Mouse (Mus musculus) macrophage (primary cell): ENCODE measurements around the gene Olfr1257. TPM values are rescaled to one million over a fixed set of nuclear protein-coding genes. Genes with fewer than 3 reads are reported as not detected.
"Not testable (repeated sequence)": the region's sequence is repeated elsewhere in the genome, so short reads cannot be mapped to it uniquely, and the experiment has no call there.

Source experiments
- H3K27ac ChIP-seq: fragments of 350-480 bp; formaldehyde crosslinking; 2 replicates; pipeline ENCODE4 v1.9.0; 2021
- H3K36me3 ChIP-seq: fragments of 350-480 bp; formaldehyde crosslinking; 2 replicates; pipeline ENCODE4 v1.9.0; 2021; ENCODE audit errors: inconsistent target
- H3K4me3 ChIP-seq: fragments of 350-480 bp; formaldehyde crosslinking; 2 replicates; pipeline ENCODE4 v1.9.0; 2021; ENCODE audit errors: inconsistent target
- H3K79me2 ChIP-seq: fragments of 350-480 bp; formaldehyde crosslinking; 2 replicates; pipeline ENCODE4 v1.9.0; 2021; ENCODE audit errors: inconsistent target
- WGBS: methylation state at CpG from one replicate; pipeline ENCODE4 v1.1.7; 2026; ENCODE audit warnings: inconsistent platforms; ENCODE audit not compliant: missing documents; 5-methylcytosine and 5-hydroxymethylcytosine counted together
- polyA plus RNA-seq: library from polyadenylated mRNA; stranded (reverse); fragments of 250-400 nt; gene quantifications from 3 replicates; pipeline ENCODE4 v1.2.4, GENCODE M21; 2018; ENCODE audit warnings: inconsistent platforms
- total RNA-seq, 78 experiments: library from RNA; depleted of rRNA; stranded (reverse); fragments of 250-400 nt; gene quantifications; 1 replicate in 9 of 78; 2 replicates in 24 of 78; 3 replicates in 43 of 78; 4 replicates in 2 of 78; pipeline ENCODE4 v1.2.4; 2018; ENCODE audit warnings: inconsistent platforms in 56 of 78

The Olfr1257 gene
- total RNA-seq (2018; cell fraction: chromatin; rRNA removed), result not detected
- not detected for total RNA-seq (2018; cell fraction: cytosol; rRNA removed)
- not detected for total RNA-seq (2018; cell fraction: nucleus; rRNA removed)
- not detected in 3 replicates for polyA plus RNA-seq

DNA sequence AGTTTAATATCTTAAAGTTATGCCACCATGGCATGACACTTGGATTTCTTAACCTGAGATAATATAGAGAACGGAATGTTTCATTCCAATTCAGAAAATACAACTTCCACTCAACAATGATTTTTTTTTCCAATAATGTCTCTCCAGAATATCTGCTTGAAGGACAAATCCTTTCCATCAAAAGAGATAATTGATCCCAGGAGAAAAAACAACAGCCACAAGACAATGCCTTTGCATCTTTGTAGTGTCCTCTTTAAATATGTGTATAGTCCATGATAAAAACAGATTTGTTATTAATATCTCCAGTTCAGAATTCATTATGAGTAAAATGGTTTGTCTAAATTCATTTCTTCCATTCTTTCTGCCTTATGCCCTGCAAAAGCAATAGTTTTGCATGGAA lies at the start of gene Olfr1257:
TSS of gene Olfr1257 (plus strand) at position 301 of the 400 bp plus-strand sequence.
- no peak within 1 kb of the TSS for H3K27ac ChIP-seq
- no peaks in the 10 kb centered on the region for H3K36me3 ChIP-seq
- WGBS, result 100% methylated on average over 1 of the region's 1 CpGs
- H3K4me3 ChIP-seq, result no peak within 1 kb of the TSS
- no peaks in the 10 kb centered on the region for H3K79me2 ChIP-seq

DNA sequence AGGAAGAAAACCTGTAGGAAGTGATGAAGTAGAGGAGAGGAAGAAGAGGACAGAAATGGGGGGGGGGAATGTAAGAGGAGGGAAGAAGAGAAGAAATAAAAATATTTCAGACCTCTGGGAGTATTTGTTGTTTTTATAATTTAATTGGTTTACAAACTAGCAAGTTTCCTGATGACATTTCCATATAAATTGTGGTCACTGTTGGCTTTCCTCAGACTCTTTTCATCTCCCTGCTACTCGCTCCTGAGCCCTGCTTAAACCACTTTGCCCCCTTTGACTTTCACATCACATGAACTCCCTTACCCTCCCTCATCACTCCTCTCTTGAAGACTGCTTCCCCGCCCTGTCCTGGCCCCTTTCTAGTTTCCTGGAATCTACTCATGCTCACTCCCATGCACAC lies 36.8 kb upstream of the Olfr1257 start, which contains the start of gene Olfr1256:
TSS of gene Olfr1256 (minus strand) at position 101 of the 400 bp plus-strand sequence.
- WGBS, result 62% methylated on average over 2 of the region's 2 CpGs
- Histone ChIP-seq H3K4me3 (no peak within 1 kb of the TSS), H3K36me3 (no peaks in the 10 kb centered on the region), H3K27ac (no peak within 1 kb of the TSS), H3K79me2 (no peaks in the 10 kb centered on the region)

DNA sequence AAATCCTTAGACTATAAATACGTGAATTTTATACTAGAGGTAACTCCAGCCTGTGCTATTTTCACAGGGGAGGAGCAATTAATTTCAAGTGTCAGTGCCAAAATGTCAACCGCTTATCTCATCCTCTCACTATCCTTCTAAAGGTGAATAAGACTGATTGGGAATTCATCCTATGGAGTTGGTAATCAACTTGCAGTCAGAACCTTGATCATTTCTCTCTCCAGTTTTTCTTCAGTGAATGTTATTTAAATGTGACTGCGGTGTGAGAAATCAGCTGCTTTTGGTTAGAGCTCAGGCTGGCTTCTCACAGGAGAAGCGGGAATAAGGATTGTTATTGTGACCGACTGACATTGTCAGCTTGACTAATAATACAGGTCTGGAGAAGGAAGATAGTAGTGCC lies 30.1 kb upstream of the Olfr1257 start, which contains the start of gene Olfr48:
TSS of gene Olfr48 (minus strand) at position 101 of the 400 bp plus-strand sequence.
- no peak within 1 kb of the TSS for H3K4me3 ChIP-seq
- H3K79me2 ChIP-seq, result no peaks in the 10 kb centered on the region
- H3K27ac ChIP-seq, result no peak within 1 kb of the TSS
- WGBS, result 77% methylated on average over 5 of the region's 5 CpGs
- no peaks in the 10 kb centered on the region for H3K36me3 ChIP-seq

DNA sequence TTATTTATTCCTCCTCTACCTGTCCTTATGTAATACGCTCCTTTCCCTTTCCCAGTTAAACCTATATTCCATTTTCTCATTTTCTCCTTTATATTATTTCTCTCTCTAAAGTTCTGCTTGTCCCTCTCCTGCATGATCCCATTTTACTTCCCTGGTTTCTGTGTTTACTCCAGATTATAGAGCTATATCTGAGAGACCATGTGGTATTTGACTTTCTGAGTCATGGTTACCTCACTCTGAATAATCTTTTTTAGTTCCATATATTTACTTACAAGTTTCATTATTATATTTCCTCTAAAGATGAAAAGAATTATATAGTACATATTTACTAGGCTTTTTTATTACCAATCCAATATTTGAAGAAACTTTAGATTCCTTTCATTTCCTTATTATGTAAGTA lies 29.0 kb upstream of the Olfr1257 start:
- no peaks in the 10 kb centered on the region for H3K79me2 ChIP-seq
- no peak overlapping the region for H3K27ac ChIP-seq
- 100% methylated on average over 1 of the region's 1 CpGs for WGBS
- H3K4me3 ChIP-seq, result no peak overlapping the region
- H3K36me3 ChIP-seq, result no peaks in the 10 kb centered on the region

DNA sequence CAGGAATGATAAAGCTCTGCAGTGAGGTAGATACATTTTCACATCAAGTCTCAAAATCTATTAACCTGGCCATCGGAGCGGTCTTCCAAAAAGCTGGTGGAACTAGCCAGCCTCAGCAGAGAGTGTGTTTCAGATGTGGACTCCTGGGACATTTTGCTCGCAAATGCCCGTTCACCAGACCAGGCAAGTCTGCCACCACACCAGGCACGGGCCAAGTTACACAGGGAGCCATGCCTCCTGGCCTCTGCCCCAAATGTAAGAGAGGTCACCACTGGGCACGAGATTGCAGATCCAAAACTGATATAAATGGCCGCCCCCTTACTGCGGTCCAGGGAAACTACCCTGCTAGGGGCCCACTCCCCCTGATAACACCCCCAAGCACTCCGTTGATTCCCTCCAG lies 34.4 kb downstream of the Olfr1257 start:
- H3K79me2 ChIP-seq, H3K36me3 ChIP-seq, H3K4me3 ChIP-seq, H3K27ac ChIP-seq: not testable (repeated sequence)
- 90% methylated on average over 6 of the region's 9 CpGs for WGBS

DNA sequence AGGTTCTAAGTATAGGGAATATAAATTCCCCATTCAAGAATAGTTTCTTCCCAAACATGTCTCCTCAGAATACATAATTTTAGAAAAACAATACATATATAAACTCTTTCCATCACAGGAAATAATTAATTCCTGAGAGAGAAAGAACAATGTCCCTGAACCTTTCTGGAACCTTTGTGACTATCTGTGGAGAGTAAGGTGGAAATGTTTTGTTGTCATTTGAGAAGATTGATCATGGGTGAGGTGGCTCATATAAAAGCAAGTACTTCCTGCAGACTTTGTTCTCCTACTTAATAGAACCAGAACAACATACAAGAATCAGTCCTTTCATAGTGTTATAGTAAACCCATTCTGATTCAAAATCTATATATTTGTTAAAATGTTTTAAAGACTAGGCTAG lies 48.8 kb downstream of the Olfr1257 start, which contains the start of gene Olfr1258:
TSS of gene Olfr1258 (plus strand) at position 301 of the 400 bp plus-strand sequence.
- no peak within 1 kb of the TSS for H3K27ac ChIP-seq
- H3K79me2 ChIP-seq, result no peaks in the 10 kb centered on the region
- no peaks in the 10 kb centered on the region for H3K36me3 ChIP-seq
- no peak within 1 kb of the TSS for H3K4me3 ChIP-seq

Other genes starting within 250 kb of the Olfr1257 start
- not detected in 3 replicates for gene Olfr1249, start 243.5 kb upstream of the Olfr1257 start, polyA plus RNA-seq
- gene Olfr1250, start 217.0 kb upstream of the Olfr1257 start, polyA plus RNA-seq, result not detected in 3 replicates
- gene Olfr1251, start 206.5 kb upstream of the Olfr1257 start, polyA plus RNA-seq, result not detected in 3 replicates
- not detected in 3 replicates for gene Olfr1252, start 153.4 kb upstream of the Olfr1257 start, polyA plus RNA-seq
- not detected in 3 replicates for gene Olfr1253, start 121.3 kb upstream of the Olfr1257 start, polyA plus RNA-seq
- not detected in 3 replicates for gene Olfr1254, start 84.8 kb upstream of the Olfr1257 start, polyA plus RNA-seq
- gene Olfr1255, start 66.4 kb upstream of the Olfr1257 start, polyA plus RNA-seq, result not detected in 3 replicates
- not detected in 3 replicates for gene Olfr1256, start 36.9 kb upstream of the Olfr1257 start, polyA plus RNA-seq
- gene Olfr48, start 30.2 kb upstream of the Olfr1257 start, polyA plus RNA-seq, result not detected in 3 replicates
- not detected in 3 replicates for gene Olfr1258, start 48.9 kb downstream of the Olfr1257 start, polyA plus RNA-seq
- not detected in 3 replicates for gene Olfr1259, start 70.2 kb downstream of the Olfr1257 start, polyA plus RNA-seq
- gene Olfr1260, start 95.9 kb downstream of the Olfr1257 start, polyA plus RNA-seq, result not detected in 3 replicates
- gene Olfr1261, start 112.8 kb downstream of the Olfr1257 start, polyA plus RNA-seq, result not detected in 3 replicates
- gene Olfr1262, start 121.7 kb downstream of the Olfr1257 start, polyA plus RNA-seq, result not detected in 3 replicates
- not detected in 3 replicates for gene Olfr1263, start 133.7 kb downstream of the Olfr1257 start, polyA plus RNA-seq
- gene Olfr1264, start 147.1 kb downstream of the Olfr1257 start, polyA plus RNA-seq, result not detected in 3 replicates
- gene Olfr1265, start 156.9 kb downstream of the Olfr1257 start, polyA plus RNA-seq, result not detected in 3 replicates
- not detected in 3 replicates for gene Olfr140, start 185.2 kb downstream of the Olfr1257 start, polyA plus RNA-seq
- gene Olfr1269, start 243.0 kb downstream of the Olfr1257 start, polyA plus RNA-seq, result not detected in 3 replicates